Mouse (Mus musculus): ENCODE data around the gene Ankrd40. TPM values are rescaled to one million over a fixed set of nuclear protein-coding genes. Genes with fewer than 3 reads are reported as not detected.

The Ankrd40 gene
- polyA plus RNA-seq, 1 experiment: 83.8 TPM

DNA sequence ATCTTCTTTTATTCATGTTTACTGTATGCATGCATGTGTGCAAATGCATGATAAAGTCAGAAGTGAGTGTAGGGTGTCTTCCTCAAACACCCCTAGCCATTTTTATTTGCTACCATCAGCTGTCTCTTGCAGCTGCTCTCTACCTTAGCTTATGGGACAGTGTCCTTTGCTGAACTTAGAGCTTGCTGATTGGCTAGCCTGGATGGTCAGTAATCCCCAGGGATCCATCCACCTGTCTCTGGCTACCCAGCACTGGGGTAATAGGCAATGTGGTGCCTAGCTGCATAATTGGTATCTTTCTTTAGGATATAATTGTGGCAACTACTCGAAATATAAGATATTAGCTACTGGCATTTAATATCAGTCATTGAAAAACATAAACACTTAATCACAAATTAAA, 15.1 kb upstream of the Ankrd40 start:
- Histone ChIP-seq H3K4me3 (ENCODE audit: insufficient read depth, low read length) (no peak overlapping the region), H3K27ac (ENCODE audit: insufficient read depth, low read length) (no peak overlapping the region), H3K4me1 (ENCODE audit: control insufficient read depth, insufficient read depth, low read length) (peaks cover 23% of the 10 kb centered on the region)
- no peak for TF ChIP-seq POLR2A (IDR thresholded peaks at IDR 0.05; ENCODE audit: low read depth, low read length)
- no peak for TF ChIP-seq CTCF (IDR thresholded peaks at IDR 0.05; ENCODE audit: borderline replicate concordance, insufficient read depth, low read length)

- no peak overlapping the region for H3K27ac ChIP-seq (ENCODE audit: insufficient read depth, low read length)
- H3K4me3 ChIP-seq (ENCODE audit: insufficient read depth, low read length): no peak overlapping the region
- TF ChIP-seq CTCF (IDR thresholded peaks at IDR 0.05; ENCODE audit: borderline replicate concordance, insufficient read depth, low read length) (no peak), POLR2A (IDR thresholded peaks at IDR 0.05; ENCODE audit: low read depth, low read length) (no peak)
- peaks cover 23% of the 10 kb centered on the region for H3K4me1 ChIP-seq (ENCODE audit: control insufficient read depth, insufficient read depth, low read length)
Observed at GRCm38 (mm10) chr11:94314098-94314652, 13.6 kb upstream of the Ankrd40 start.

- H3K4me3 ChIP-seq (ENCODE audit: insufficient read depth, low read length): no peak overlapping the region
Observed at GRCm38 (mm10) chr11:94315308-94315707, 12.5 kb upstream of the Ankrd40 start.

DNA sequence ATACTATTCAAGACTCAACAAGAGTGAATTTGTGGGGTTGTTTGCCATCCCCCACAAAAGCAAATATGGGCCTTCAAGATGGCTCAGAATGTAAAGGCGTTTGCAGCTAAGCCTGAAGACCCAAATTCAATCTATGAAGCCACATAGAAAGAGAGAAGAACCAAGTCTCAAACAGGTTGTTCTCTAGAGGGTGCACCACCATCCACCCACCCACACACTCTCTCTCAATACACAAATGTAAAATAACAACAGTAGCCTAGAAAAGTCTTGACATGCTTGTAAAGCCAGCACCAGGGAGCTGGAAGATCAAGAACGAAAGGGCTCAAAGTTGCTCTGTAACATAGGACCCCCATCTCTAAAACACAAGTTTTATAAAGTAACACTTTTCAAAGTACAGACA, 11.3 kb upstream of the Ankrd40 start:
- H3K27ac ChIP-seq (ENCODE audit: insufficient read depth, low read length): no peak overlapping the region
- H3K4me1 ChIP-seq (ENCODE audit: control insufficient read depth, insufficient read depth, low read length): peaks cover 15% of the 10 kb centered on the region
- no peak overlapping the region for H3K4me3 ChIP-seq (ENCODE audit: insufficient read depth, low read length)
- no peak for TF ChIP-seq POLR2A (IDR thresholded peaks at IDR 0.05; ENCODE audit: low read depth, low read length)
- TF ChIP-seq CTCF (IDR thresholded peaks at IDR 0.05; ENCODE audit: borderline replicate concordance, insufficient read depth, low read length): no peak

More at GRCm38 (mm10) chr11:94315308-94315707, 12.5 kb upstream of the Ankrd40 start:
- H3K27ac ChIP-seq (ENCODE audit: insufficient read depth, low read length): no peak overlapping the region
- H3K4me1 ChIP-seq (ENCODE audit: control insufficient read depth, insufficient read depth, low read length): peaks cover 23% of the 10 kb centered on the region
- TF ChIP-seq POLR2A (IDR thresholded peaks at IDR 0.05; ENCODE audit: low read depth, low read length) (no peak), CTCF (IDR thresholded peaks at IDR 0.05; ENCODE audit: borderline replicate concordance, insufficient read depth, low read length) (no peak)

DNA sequence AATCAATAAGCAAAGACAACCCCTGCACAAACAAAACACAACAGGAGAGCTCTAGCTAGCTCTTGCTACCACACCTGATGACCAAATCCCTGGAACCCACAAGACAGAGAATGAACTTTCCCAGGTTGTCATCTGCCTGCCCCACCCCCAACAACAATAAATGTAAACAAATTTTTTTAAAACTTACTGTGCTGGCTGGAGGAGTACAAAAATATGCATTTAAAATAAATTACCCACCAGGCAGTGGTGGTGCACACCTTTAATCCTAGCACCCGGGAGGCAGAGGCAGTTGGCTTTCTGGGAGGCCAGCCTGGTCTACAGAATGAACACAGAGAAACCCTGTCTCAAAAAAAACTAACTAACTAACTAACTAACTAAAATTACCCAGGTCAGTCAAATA, 10.8 kb upstream of the Ankrd40 start:
- peaks cover 12% of the 10 kb centered on the region for H3K4me1 ChIP-seq (ENCODE audit: control insufficient read depth, insufficient read depth, low read length)
- no peak overlapping the region for H3K27ac ChIP-seq (ENCODE audit: insufficient read depth, low read length)
- H3K4me3 ChIP-seq (ENCODE audit: insufficient read depth, low read length): no peak overlapping the region
- no peak for TF ChIP-seq CTCF (IDR thresholded peaks at IDR 0.05; ENCODE audit: borderline replicate concordance, insufficient read depth, low read length)
- no peak for TF ChIP-seq POLR2A (IDR thresholded peaks at IDR 0.05; ENCODE audit: low read depth, low read length)

- Histone ChIP-seq H3K4me1 (ENCODE audit: control insufficient read depth, insufficient read depth, low read length) (peaks cover 12% of the 10 kb centered on the region), H3K4me3 (ENCODE audit: insufficient read depth, low read length) (no peak overlapping the region), H3K27ac (ENCODE audit: insufficient read depth, low read length) (no peak overlapping the region)
- TF ChIP-seq CTCF (IDR thresholded peaks at IDR 0.05; ENCODE audit: borderline replicate concordance, insufficient read depth, low read length) (no peak), POLR2A (IDR thresholded peaks at IDR 0.05; ENCODE audit: low read depth, low read length) (no peak)
Observed at GRCm38 (mm10) chr11:94317515-94317914, 10.3 kb upstream of the Ankrd40 start.

DNA sequence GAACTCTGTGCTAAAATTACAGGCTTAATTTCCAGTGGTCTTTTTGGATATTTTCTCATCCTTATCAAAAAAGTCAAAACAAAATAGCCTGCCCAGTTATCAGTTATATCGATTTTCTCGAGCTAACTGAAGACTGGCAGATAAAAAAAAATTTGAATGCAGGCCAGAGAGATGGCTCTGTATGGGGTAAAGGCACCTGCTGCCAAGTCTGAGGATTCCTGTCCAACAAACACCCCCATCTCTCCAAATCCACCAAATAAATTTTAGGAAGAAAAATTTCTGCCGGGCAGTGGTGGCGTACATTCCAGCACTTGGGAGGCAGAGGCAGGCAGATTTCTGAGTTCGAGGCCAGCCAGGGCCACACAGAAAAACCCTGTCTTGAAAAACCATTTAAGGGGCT, 9.7 kb upstream of the Ankrd40 start:
- TF ChIP-seq CTCF (IDR thresholded peaks at IDR 0.05; ENCODE audit: borderline replicate concordance, insufficient read depth, low read length) (no peak), POLR2A (IDR thresholded peaks at IDR 0.05; ENCODE audit: low read depth, low read length) (no peak)
- peaks cover 16% of the 10 kb centered on the region for H3K4me1 ChIP-seq (ENCODE audit: control insufficient read depth, insufficient read depth, low read length)
- no peak overlapping the region for H3K4me3 ChIP-seq (ENCODE audit: insufficient read depth, low read length)

GRCm38 (mm10) chr11:94320969-94321930, 6.6 kb upstream of the Ankrd40 start:
- H3K4me3 ChIP-seq (ENCODE audit: insufficient read depth, low read length): peak overlapping the region; percentile 81
- peak overlapping the region; percentile 82 for H3K27ac ChIP-seq (ENCODE audit: insufficient read depth, low read length)
- peaks cover 18% of the 10 kb centered on the region for H3K4me1 ChIP-seq (ENCODE audit: control insufficient read depth, insufficient read depth, low read length)
- no peak for TF ChIP-seq POLR2A (IDR thresholded peaks at IDR 0.05; ENCODE audit: low read depth, low read length)
- no peak for TF ChIP-seq CTCF (IDR thresholded peaks at IDR 0.05; ENCODE audit: borderline replicate concordance, insufficient read depth, low read length)

More for the DNA sequence above, 9.7 kb upstream of the Ankrd40 start:
- H3K27ac ChIP-seq (ENCODE audit: insufficient read depth, low read length): no peak overlapping the region

GRCm38 (mm10) chr11:94321931-94322400, 5.8 kb upstream of the Ankrd40 start, which contains the start of gene Luc7l3:
Gene Luc7l3, minus strand, starts transcription at chr11:94321988.
- Histone ChIP-seq H3K4me1 (ENCODE audit: control insufficient read depth, insufficient read depth, low read length) (peaks cover 15% of the 10 kb centered on the region), H3K27ac (ENCODE audit: insufficient read depth, low read length) (peak within 1 kb of the TSS; percentile 82), H3K4me3 (ENCODE audit: insufficient read depth, low read length) (peak within 1 kb of the TSS; percentile 81)
- no peak for TF ChIP-seq CTCF (IDR thresholded peaks at IDR 0.05; ENCODE audit: borderline replicate concordance, insufficient read depth, low read length)
- TF ChIP-seq POLR2A (IDR thresholded peaks at IDR 0.05; ENCODE audit: low read depth, low read length): peak; percentile 70
